Mouse (Mus musculus): ENCODE results near the gene C2cd2.

DNA sequence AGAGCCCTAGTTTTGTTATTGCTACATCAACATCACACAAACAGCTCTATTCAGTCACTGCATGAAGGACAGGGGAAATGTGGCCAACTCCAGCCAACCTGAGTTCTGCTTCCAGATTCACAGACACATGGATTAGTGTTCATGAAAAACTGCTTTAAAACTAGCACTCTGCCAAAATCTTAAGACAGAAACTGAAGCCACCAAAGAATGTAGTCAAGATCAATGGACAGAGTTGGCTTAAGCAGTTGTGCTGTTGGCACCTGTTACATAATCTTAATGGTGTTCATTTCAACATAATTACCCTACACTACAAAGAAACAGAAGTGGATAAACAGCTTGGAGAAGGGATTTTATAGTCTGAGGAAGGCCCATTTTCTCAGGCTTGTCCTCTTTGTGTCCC is 106.3 kb downstream of the C2cd2 start:
- TF ChIP-seq MAX (IDR thresholded peaks at IDR 0.05; ENCODE audit: low read length): no peak
- no peak for TF ChIP-seq HCFC1 (IDR thresholded peaks at IDR 0.05; ENCODE audit: low read depth, low read length)
- no peak for TF ChIP-seq POLR2A (IDR thresholded peaks at IDR 0.05; ENCODE audit: low read depth, low read length)
- no peak for TF ChIP-seq NRF1 (IDR thresholded peaks at IDR 0.05; ENCODE audit: low read depth, low read length)
- TF ChIP-seq ETS1 (conservative IDR thresholded peaks at IDR 0.05; ENCODE audit: low read depth, low read length): no peak
- no peak for TF ChIP-seq JUN (IDR thresholded peaks at IDR 0.05; ENCODE audit: insufficient read depth, low read depth, low read length)
- TF ChIP-seq EP300 (IDR thresholded peaks at IDR 0.05; ENCODE audit: low read length): no peak
- no peak for TF ChIP-seq CTCF (conservative IDR thresholded peaks at IDR 0.05 in 1 of 2, IDR thresholded peaks at IDR 0.05 in 1 of 2; ENCODE audit: low read depth in 2 of 2, low read length in 2 of 2)
- TF ChIP-seq SIN3A (IDR thresholded peaks at IDR 0.05; ENCODE audit: low read length): no peak
- no peak for TF ChIP-seq CHD2 (IDR thresholded peaks at IDR 0.05; ENCODE audit: low read length)
- TF ChIP-seq JUND (conservative IDR thresholded peaks at IDR 0.05; ENCODE audit: low read depth, low read length): no peak

Data from CH12.LX (cell line).